9 mouse cellular contexts compared by ENCODE assay signal in genomic region chr7:19303770-19304169, GRCm38 (mm10). TPM values are rescaled to one million over a fixed set of nuclear protein-coding genes. Genes with fewer than 3 reads are reported as not detected.
DNase-seq lines count a peak whose midpoint lies in the region; ATAC-seq and TF ChIP-seq lines count a peak whose summit lies in the region.
"Had no signal": no experiment of that assay in that cellular context is flagged by ENCODE, and none has a peak within 500 bp of the region (broad histone marks: within the 10 kb centered on the region; RNA-seq: fewer than 3 reads in every experiment).

No protein-coding gene starts in this region.

- H3K27ac ChIP-seq in ES-Bruce4 (ENCODE audit: insufficient read depth, low read length): no peak overlapping the region
- no peak overlapping the region for H3K27ac ChIP-seq in bone marrow macrophage, adult 2 months (ENCODE audit: insufficient read depth, low read depth, low read length)
- no peak overlapping the region for H3K27ac ChIP-seq in forebrain, embryonic 14.5 days (ENCODE audit: low read depth, low read length)

- H3K4me1 ChIP-seq in ES-Bruce4 (ENCODE audit: control insufficient read depth, insufficient read depth, low read length): peaks cover 1% of the 10 kb centered on the region
- peaks cover 12% of the 10 kb centered on the region for H3K4me1 ChIP-seq in bone marrow macrophage, adult 2 months (ENCODE audit: control insufficient read depth, insufficient read depth, low read length)
- peaks cover 4% of the 10 kb centered on the region; the same call in 1 of the 2 replicates for H3K4me1 ChIP-seq in forebrain, embryonic 14.5 days (ENCODE audit: control insufficient read depth, insufficient read depth, low read length)

- peak; percentile 67 for DNase-seq in forebrain, embryonic 14.5 days (ENCODE audit: low spot score)
- peak; percentile 91 for DNase-seq in heart, postnatal 4 days
- DNase-seq in layer of hippocampus, postnatal 10 days (ENCODE audit: low spot score in 2 of 2): peak; percentile 75 to 77
- peak; percentile 86 for DNase-seq in lung, postnatal 36 days
- DNase-seq in right cerebral cortex, adult 18-20 months: peak; percentile 68
- DNase-seq in yolk sac, embryonic 10.5 days (ENCODE audit: low spot score): no peak

- no peaks in the 10 kb centered on the region for H3K9me3 ChIP-seq in ES-Bruce4 (replicated peaks; ENCODE audit: control insufficient read depth, insufficient read depth, low read length, poor library complexity, severe bottlenecking)
- no peaks in the 10 kb centered on the region for H3K9me3 ChIP-seq in forebrain, embryonic 14.5 days (replicated peaks; ENCODE audit: control insufficient read depth, low read length)

- H3K27me3 ChIP-seq in ES-Bruce4 (ENCODE audit: control insufficient read depth, insufficient read depth, low read length, poor library complexity, severe bottlenecking): no peaks in the 10 kb centered on the region
- peaks cover 48% of the 10 kb centered on the region for H3K27me3 ChIP-seq in forebrain, embryonic 14.5 days (replicated peaks; ENCODE audit: control insufficient read depth, insufficient read depth, low read length)

- TF ChIP-seq CTCF in ES-Bruce4 (IDR thresholded peaks at IDR 0.05; ENCODE audit: low read depth, low read length): peak; percentile 85
- peak; percentile 86 for TF ChIP-seq CTCF in bone marrow macrophage, adult 2 months (IDR thresholded peaks at IDR 0.05; ENCODE audit: low read depth, low read length)

- TF ChIP-seq POLR2A in ES-Bruce4 (IDR thresholded peaks at IDR 0.05; ENCODE audit: insufficient read depth, low read length): no peak
- TF ChIP-seq POLR2A in bone marrow macrophage, adult 2 months (IDR thresholded peaks at IDR 0.05; ENCODE audit: borderline replicate concordance, low read depth, low read length): no peak

- H3K9ac ChIP-seq in ES-Bruce4 (ENCODE audit: low read depth, poor library complexity, severe bottlenecking): peak overlapping the region; percentile 66
- peak overlapping the region; percentile 35; the same call in 1 of the 2 replicates for H3K9ac ChIP-seq in forebrain, embryonic 14.5 days (ENCODE audit: low read length)

- WGBS in forebrain, embryonic 14.5 days: under 1% methylated on average over 16 of the region's 16 CpGs

- H3K4me3 ChIP-seq in ES-Bruce4 (ENCODE audit: low read depth, low read length): peak overlapping the region; percentile 45
- no peak overlapping the region for H3K4me3 ChIP-seq in bone marrow macrophage, adult 2 months (ENCODE audit: insufficient read depth, low read length)
- H3K4me3 ChIP-seq in forebrain, embryonic 14.5 days (ENCODE audit: low read depth, low read length): peak overlapping the region; percentile 8; the same call in 1 of the 2 replicates

- peak overlapping the region; percentile 41 for H3K4me2 ChIP-seq in forebrain, embryonic 14.5 days (ENCODE audit: low read length)

- ATAC-seq in forebrain, embryonic 14.5 days: no peak

- no peaks in the 10 kb centered on the region for H3K36me3 ChIP-seq in ES-Bruce4 (ENCODE audit: control insufficient read depth, insufficient read depth, low read length, poor library complexity, severe bottlenecking)
- no peaks in the 10 kb centered on the region for H3K36me3 ChIP-seq in forebrain, embryonic 14.5 days (ENCODE audit: control insufficient read depth, insufficient read depth, low read length)

- TF ChIP-seq EP300 in ES-Bruce4 (IDR thresholded peaks at IDR 0.05; ENCODE audit: insufficient read depth, low read depth, low read length): no peak

RNA-seq across cellular contexts. Expression of gene Fosb, which starts 6.1 kb away (rescaled TPM):
- polyA plus RNA-seq in ES-Bruce4 (2011; ENCODE audit: insufficient read depth, insufficient read length, low read depth, missing spikeins): 0.68 and 1.1 TPM in 2 replicates
- 0.68 TPM in 1 of 2 replicates, not detected in the other for polyA plus RNA-seq in bone marrow macrophage, adult 2 months (2012; ENCODE audit: insufficient read depth, insufficient read length, missing spikeins)
- 0.17 TPM in 1 of 2 replicates, not detected in the other for polyA plus RNA-seq in forebrain, embryonic 14.5 days (2014; fragmentation: Nextera tagmentation; extraction: Ambion mirVana)
- under 1 TPM; 0.52 to 0.86 TPM for total RNA-seq in heart, postnatal 4 days (2021)
- 1 to 10 TPM; 1.4 to 2.0 TPM for total RNA-seq in layer of hippocampus, postnatal 10 days (2021)

RNA-seq across cellular contexts. Expression of gene Rtn2, which starts 21.3 kb away (rescaled TPM):
- 14.3 and 15.3 TPM in 2 replicates for polyA plus RNA-seq in ES-Bruce4 (2011; ENCODE audit: insufficient read depth, insufficient read length, low read depth, missing spikeins)
- 1.4 and 2.0 TPM in 2 replicates for polyA plus RNA-seq in bone marrow macrophage, adult 2 months (2012; ENCODE audit: insufficient read depth, insufficient read length, missing spikeins)
- polyA plus RNA-seq in forebrain, embryonic 14.5 days (2014; fragmentation: Nextera tagmentation; extraction: Ambion mirVana): 102 and 109 TPM in 2 replicates
- 10 to 100 TPM; 30.2 to 32.3 TPM for total RNA-seq in heart, postnatal 4 days (2021)
- 100 to 1,000 TPM; 118 to 127 TPM for total RNA-seq in layer of hippocampus, postnatal 10 days (2021)

RNA-seq across cellular contexts. Expression of gene Ppm1n, which starts 23.9 kb away (rescaled TPM):
- polyA plus RNA-seq in ES-Bruce4 (2011; ENCODE audit: insufficient read depth, insufficient read length, low read depth, missing spikeins): 5.7 and 6.1 TPM in 2 replicates
- 0.93 and 4.2 TPM in 2 replicates for polyA plus RNA-seq in bone marrow macrophage, adult 2 months (2012; ENCODE audit: insufficient read depth, insufficient read length, missing spikeins)
- polyA plus RNA-seq in forebrain, embryonic 14.5 days (2014; fragmentation: Nextera tagmentation; extraction: Ambion mirVana): 0.30 and 0.67 TPM in 2 replicates
- under 1 TPM in 1 of 2 experiments, not detected in 1; 0.26 TPM for total RNA-seq in heart, postnatal 4 days (2021)
- total RNA-seq in layer of hippocampus, postnatal 10 days (2021): under 1 TPM in 1 of 2 experiments, not detected in 1; 0.31 TPM
- polyA plus RNA-seq: gonadal fat pad, adult 2 months had no signal

RNA-seq across cellular contexts. Expression of gene Vasp, which starts 32.2 kb away (rescaled TPM):
- 75.7 and 90.0 TPM in 2 replicates for polyA plus RNA-seq in ES-Bruce4 (2011; ENCODE audit: insufficient read depth, insufficient read length, low read depth, missing spikeins)
- 178 and 187 TPM in 2 replicates for polyA plus RNA-seq in bone marrow macrophage, adult 2 months (2012; ENCODE audit: insufficient read depth, insufficient read length, missing spikeins)
- 27.1 and 32.3 TPM in 2 replicates for polyA plus RNA-seq in forebrain, embryonic 14.5 days (2014; fragmentation: Nextera tagmentation; extraction: Ambion mirVana)
- total RNA-seq in heart, postnatal 4 days (2021): 100 to 1,000 TPM; 117 to 119 TPM
- total RNA-seq in layer of hippocampus, postnatal 10 days (2021): 10 to 100 TPM; 26.4 to 27.3 TPM

RNA-seq across cellular contexts. Expression of gene Ercc1, which starts 40.8 kb away (rescaled TPM):
- 38.1 and 43.7 TPM in 2 replicates for polyA plus RNA-seq in ES-Bruce4 (2011; ENCODE audit: insufficient read depth, insufficient read length, low read depth, missing spikeins)
- 30.7 and 35.4 TPM in 2 replicates for polyA plus RNA-seq in bone marrow macrophage, adult 2 months (2012; ENCODE audit: insufficient read depth, insufficient read length, missing spikeins)
- polyA plus RNA-seq in forebrain, embryonic 14.5 days (2014; fragmentation: Nextera tagmentation; extraction: Ambion mirVana): 99.5 and 101 TPM in 2 replicates
- total RNA-seq in heart, postnatal 4 days (2021): 10 to 100 TPM; 42.4 to 43.5 TPM
- total RNA-seq in layer of hippocampus, postnatal 10 days (2021): 10 to 100 TPM; 43.1 to 43.9 TPM
